Mouse (Mus musculus): Measurements from ENCODE around the gene Tmem19.

DNA sequence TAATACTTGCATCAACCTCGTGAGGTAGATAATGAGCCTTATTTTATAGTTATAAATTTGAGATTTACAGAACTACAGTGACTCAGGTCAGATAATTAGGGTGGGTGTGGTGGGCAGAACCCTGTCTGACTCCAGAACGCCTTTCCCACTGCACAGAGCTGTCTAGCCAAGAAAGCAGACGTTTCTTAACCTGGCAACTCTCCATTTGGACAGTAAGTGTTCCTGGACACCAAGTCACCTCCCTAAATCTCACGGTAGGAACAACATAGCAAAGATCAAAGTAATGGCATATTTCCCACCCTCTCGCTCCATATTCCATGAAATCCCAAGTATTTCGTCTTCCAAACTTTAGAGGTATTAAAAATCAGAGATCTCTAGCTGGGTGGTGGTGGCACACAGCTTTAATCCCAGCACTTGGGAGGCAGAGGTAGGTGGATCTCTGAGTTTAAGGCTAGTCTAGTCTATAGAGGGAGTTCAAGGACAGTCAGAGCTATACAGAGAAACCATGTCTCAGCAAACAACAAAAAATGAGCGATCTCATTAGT is 54.9 kb downstream of the Tmem19 start:
- no peak for TF ChIP-seq CTCF (IDR thresholded peaks at IDR 0.05; ENCODE audit: borderline replicate concordance, insufficient read depth, low read depth, low read length)
- TF ChIP-seq POLR2A (IDR thresholded peaks at IDR 0.05; ENCODE audit: borderline replicate concordance, insufficient read depth, low read length), result no peak

All from cerebellum, adult 2 months (tissue).